Mouse (Mus musculus) brain, embryonic 14.5 days (tissue): ENCODE measurements at regions not wholly inside any gene's neighbourhood (a gene's known extent, or its start where the extent isn't known, plus 50 kb on each side); places are given as distances from the start of the nearest gene placed in this dataset.

Experiments used
- CTCF ChIP-seq: fragments of 200-500 bp; IDR thresholded peaks from 2 replicates; pipeline ENCODE4 v1.5.1; 2012; ENCODE audit warnings: inconsistent platforms, mild to moderate bottlenecking, moderate library complexity, borderline replicate concordance; ENCODE audit not compliant: insufficient read depth, insufficient read length; ENCODE audit errors: extremely low read depth
- POLR2A ChIP-seq: fragments of 200-500 bp; IDR thresholded peaks from 2 replicates; pipeline ENCODE4 v1.6.1; 2012; ENCODE audit warnings: mild to moderate bottlenecking, inconsistent platforms, borderline replicate concordance; ENCODE audit not compliant: poor library complexity, insufficient read depth, insufficient read length, severe bottlenecking; ENCODE audit errors: extremely low read depth

DNA sequence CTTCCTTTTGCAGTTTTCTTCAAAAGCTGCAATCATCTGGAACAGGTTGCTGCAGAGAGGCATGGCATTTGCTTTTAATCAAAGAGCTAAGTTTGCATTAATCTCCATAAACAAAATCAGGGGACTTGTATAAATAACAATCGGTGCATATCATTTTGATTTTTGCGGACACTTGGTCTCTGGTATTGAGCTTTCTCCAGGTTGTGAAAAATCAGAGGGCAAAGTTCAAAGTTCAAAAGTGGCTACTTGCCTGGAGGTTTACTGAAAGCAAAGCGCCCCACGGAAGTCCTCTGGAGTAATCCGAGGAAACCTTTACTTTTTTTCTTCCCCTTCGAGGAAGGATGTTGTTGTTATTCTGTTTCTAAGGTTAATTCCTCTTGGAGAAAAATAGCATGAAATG is 677.4 kb downstream of the Kcnj2 start:
- no peak for TF ChIP-seq CTCF
- TF ChIP-seq POLR2A = no peak
